Mouse (Mus musculus): ENCODE measurements around the gene Pax5. TPM values are rescaled to one million over a fixed set of nuclear protein-coding genes. Genes with fewer than 3 reads are reported as not detected.

Pax5 gene
- polyA plus RNA-seq, 1 experiment: not detected

DNA sequence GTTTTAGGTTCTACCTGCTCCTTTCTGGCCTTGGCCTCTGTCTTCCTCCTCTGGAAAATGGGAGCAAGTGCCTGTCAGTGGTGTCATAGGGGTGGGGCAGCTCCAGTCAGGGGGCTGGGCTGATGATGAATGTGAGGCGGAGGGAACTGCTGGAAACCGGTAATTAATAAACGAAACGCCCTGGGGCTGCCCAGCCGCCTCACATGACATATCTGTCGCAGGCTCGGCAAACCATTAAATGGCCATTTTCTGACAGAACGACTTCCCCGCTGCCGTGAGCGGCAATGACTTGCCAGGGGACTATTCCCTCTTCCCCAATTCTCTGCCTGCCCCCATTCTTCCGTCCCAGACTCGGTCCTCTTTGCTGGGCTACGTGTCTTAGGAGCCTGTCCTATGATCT is 202.4 kb downstream of the Pax5 start:
- H3K27me3 ChIP-seq (ENCODE audit: control insufficient read depth, insufficient read depth, insufficient read length): peaks cover 14% of the 10 kb centered on the region
- no peaks in the 10 kb centered on the region for H3K79me3 ChIP-seq (ENCODE audit: low read depth)
- H3K4me3 ChIP-seq (ENCODE audit: insufficient read depth, poor library complexity, severe bottlenecking): no peak overlapping the region
- TF ChIP-seq CEBPB (IDR thresholded peaks at IDR 0.05; ENCODE audit: low read depth) (no peak), FOSL1 (IDR thresholded peaks at IDR 0.05; ENCODE audit: insufficient read depth, low read length, poor library complexity, severe bottlenecking) (no peak)
- H3K36me3 ChIP-seq (ENCODE audit: control insufficient read depth, insufficient read depth): no peaks in the 10 kb centered on the region
- no peaks in the 10 kb centered on the region for H3K79me2 ChIP-seq (ENCODE audit: control insufficient read depth, insufficient read depth)
- no peak overlapping the region for H3ac ChIP-seq (ENCODE audit: control insufficient read depth, insufficient read length, low read depth)

DNA sequence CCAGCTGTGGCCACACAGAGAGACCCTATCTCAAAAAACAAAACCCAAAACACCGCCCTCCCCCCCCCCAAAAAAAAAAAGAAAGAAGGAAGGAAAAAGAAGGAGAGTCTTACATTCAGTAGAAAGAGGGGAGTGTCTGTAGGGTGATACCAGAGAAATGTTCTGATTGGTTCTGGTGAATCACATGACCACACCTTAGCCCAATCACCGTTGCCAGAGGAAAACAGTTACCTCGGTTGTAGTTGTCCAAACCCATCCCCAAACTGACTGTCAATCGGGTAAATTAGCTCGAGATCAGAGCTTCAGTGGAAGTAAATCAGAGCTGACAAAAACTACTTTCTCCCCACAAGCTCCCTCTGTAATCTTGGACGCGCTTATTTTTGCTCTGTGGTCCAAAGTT is 205.3 kb downstream of the Pax5 start:
- Histone ChIP-seq H3K79me2 (ENCODE audit: control insufficient read depth, insufficient read depth) (no peaks in the 10 kb centered on the region), H3K79me3 (ENCODE audit: low read depth) (no peaks in the 10 kb centered on the region), H3ac (ENCODE audit: control insufficient read depth, insufficient read length, low read depth) (no peak overlapping the region), H3K36me3 (ENCODE audit: control insufficient read depth, insufficient read depth) (no peaks in the 10 kb centered on the region), H3K27me3 (ENCODE audit: control insufficient read depth, insufficient read depth, insufficient read length) (peaks cover 18% of the 10 kb centered on the region), H3K4me3 (ENCODE audit: insufficient read depth, poor library complexity, severe bottlenecking) (no peak overlapping the region)
- peak; percentile 36 for TF ChIP-seq USF1 (IDR thresholded peaks at IDR 0.05; ENCODE audit: low read depth)
- no peak for TF ChIP-seq CTCF (IDR thresholded peaks at IDR 0.05; ENCODE audit: control insufficient read depth, insufficient read depth, insufficient read length)

- H3K79me3 ChIP-seq (ENCODE audit: low read depth): no peaks in the 10 kb centered on the region
- H3K79me2 ChIP-seq (ENCODE audit: control insufficient read depth, insufficient read depth): no peaks in the 10 kb centered on the region
- TF ChIP-seq CTCF (IDR thresholded peaks at IDR 0.05; ENCODE audit: control insufficient read depth, insufficient read depth, insufficient read length): no peak
- no peak for TF ChIP-seq FOSL1 (IDR thresholded peaks at IDR 0.05; ENCODE audit: insufficient read depth, low read length, poor library complexity, severe bottlenecking)
- TF ChIP-seq MAX (IDR thresholded peaks at IDR 0.05): no peak
- H3K27me3 ChIP-seq (ENCODE audit: control insufficient read depth, insufficient read depth, insufficient read length): peaks cover 15% of the 10 kb centered on the region
- H3K4me3 ChIP-seq (ENCODE audit: insufficient read depth, poor library complexity, severe bottlenecking): no peak overlapping the region
- no peak overlapping the region for H3ac ChIP-seq (ENCODE audit: control insufficient read depth, insufficient read length, low read depth)
- no peaks in the 10 kb centered on the region for H3K36me3 ChIP-seq (ENCODE audit: control insufficient read depth, insufficient read depth)
Observed at GRCm38 (mm10) chr4:44502196-44502867, 208.0 kb downstream of the Pax5 start.

- no peak overlapping the region for H3K4me3 ChIP-seq (ENCODE audit: insufficient read depth, poor library complexity, severe bottlenecking)
Observed at GRCm38 (mm10) chr4:44498156-44498555, 212.1 kb downstream of the Pax5 start.

DNA sequence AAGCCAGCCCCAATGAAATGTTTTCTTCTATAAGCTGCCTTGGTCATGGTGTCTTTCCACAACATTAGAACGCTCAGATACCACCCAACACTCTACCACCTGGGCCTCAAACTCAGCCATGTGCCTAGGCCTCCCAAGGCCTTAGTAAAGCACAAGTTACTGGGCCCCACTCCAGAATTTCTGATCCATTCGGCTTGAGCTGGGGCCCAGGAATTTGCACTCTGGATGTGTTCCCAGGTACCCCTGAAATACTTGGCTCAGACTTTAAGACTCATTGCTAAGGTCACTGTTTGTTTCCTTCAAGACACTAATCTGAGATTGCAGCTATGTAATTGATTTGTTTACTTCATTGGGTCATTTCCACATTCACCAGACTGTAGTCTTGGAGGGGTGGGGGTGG is 214.5 kb downstream of the Pax5 start:
- no peak for TF ChIP-seq MYOG (IDR thresholded peaks at IDR 0.05; ENCODE audit: control insufficient read depth, extremely low read depth, insufficient read length)
- no peak for TF ChIP-seq CTCF (IDR thresholded peaks at IDR 0.05; ENCODE audit: control insufficient read depth, insufficient read depth, insufficient read length)
- TF ChIP-seq MYOD1 (IDR thresholded peaks at IDR 0.05; ENCODE audit: control insufficient read depth, insufficient read length, low read depth): no peak
- no peak for TF ChIP-seq FOSL1 (IDR thresholded peaks at IDR 0.05; ENCODE audit: insufficient read depth, low read length, poor library complexity, severe bottlenecking)
- TF ChIP-seq MAX (IDR thresholded peaks at IDR 0.05): no peak
- TF ChIP-seq USF1 (IDR thresholded peaks at IDR 0.05; ENCODE audit: low read depth): no peak
- TF ChIP-seq CEBPB (IDR thresholded peaks at IDR 0.05; ENCODE audit: low read depth): no peak
- no peak overlapping the region for H3ac ChIP-seq (ENCODE audit: control insufficient read depth, insufficient read length, low read depth)
- no peaks in the 10 kb centered on the region for H3K79me3 ChIP-seq (ENCODE audit: low read depth)
- no peak overlapping the region for H3K4me3 ChIP-seq (ENCODE audit: insufficient read depth, poor library complexity, severe bottlenecking)
- no peaks in the 10 kb centered on the region for H3K79me2 ChIP-seq (ENCODE audit: control insufficient read depth, insufficient read depth)
- H3K36me3 ChIP-seq (ENCODE audit: control insufficient read depth, insufficient read depth): no peaks in the 10 kb centered on the region
- H3K27me3 ChIP-seq (ENCODE audit: control insufficient read depth, insufficient read depth, insufficient read length): peaks cover 36% of the 10 kb centered on the region

More at GRCm38 (mm10) chr4:44498156-44498555, 212.1 kb downstream of the Pax5 start:
- H3K27me3 ChIP-seq (ENCODE audit: control insufficient read depth, insufficient read depth, insufficient read length): peaks cover 20% of the 10 kb centered on the region
- no peaks in the 10 kb centered on the region for H3K36me3 ChIP-seq (ENCODE audit: control insufficient read depth, insufficient read depth)
- no peaks in the 10 kb centered on the region for H3K79me2 ChIP-seq (ENCODE audit: control insufficient read depth, insufficient read depth)
- no peak for TF ChIP-seq MYOD1 (IDR thresholded peaks at IDR 0.05; ENCODE audit: control insufficient read depth, insufficient read length, low read depth)
- no peaks in the 10 kb centered on the region for H3K79me3 ChIP-seq (ENCODE audit: low read depth)
- no peak overlapping the region for H3ac ChIP-seq (ENCODE audit: control insufficient read depth, insufficient read length, low read depth)

- H3K27me3 ChIP-seq (ENCODE audit: control insufficient read depth, insufficient read depth, insufficient read length): peaks cover 38% of the 10 kb centered on the region
- no peaks in the 10 kb centered on the region for H3K79me3 ChIP-seq (ENCODE audit: low read depth)
- no peak for TF ChIP-seq FOSL1 (IDR thresholded peaks at IDR 0.05; ENCODE audit: insufficient read depth, low read length, poor library complexity, severe bottlenecking)
- no peak for TF ChIP-seq USF1 (IDR thresholded peaks at IDR 0.05; ENCODE audit: low read depth)
- no peaks in the 10 kb centered on the region for H3K79me2 ChIP-seq (ENCODE audit: control insufficient read depth, insufficient read depth)
- no peak overlapping the region for H3K4me3 ChIP-seq (ENCODE audit: insufficient read depth, poor library complexity, severe bottlenecking)
- no peak overlapping the region for H3ac ChIP-seq (ENCODE audit: control insufficient read depth, insufficient read length, low read depth)
- no peaks in the 10 kb centered on the region for H3K36me3 ChIP-seq (ENCODE audit: control insufficient read depth, insufficient read depth)
Observed at GRCm38 (mm10) chr4:44493756-44494155, 216.5 kb downstream of the Pax5 start.

- peaks cover 46% of the 10 kb centered on the region for H3K27me3 ChIP-seq (ENCODE audit: control insufficient read depth, insufficient read depth, insufficient read length)
- no peaks in the 10 kb centered on the region for H3K36me3 ChIP-seq (ENCODE audit: control insufficient read depth, insufficient read depth)
- no peak for TF ChIP-seq MAX (IDR thresholded peaks at IDR 0.05)
- no peak for TF ChIP-seq MYOD1 (IDR thresholded peaks at IDR 0.05; ENCODE audit: control insufficient read depth, insufficient read length, low read depth)
- no peak for TF ChIP-seq FOSL1 (IDR thresholded peaks at IDR 0.05; ENCODE audit: insufficient read depth, low read length, poor library complexity, severe bottlenecking)
- no peak for TF ChIP-seq CEBPB (IDR thresholded peaks at IDR 0.05; ENCODE audit: low read depth)
- TF ChIP-seq USF1 (IDR thresholded peaks at IDR 0.05; ENCODE audit: low read depth): no peak
- no peak for TF ChIP-seq MYOG (IDR thresholded peaks at IDR 0.05; ENCODE audit: control insufficient read depth, extremely low read depth, insufficient read length)
- no peak for TF ChIP-seq CTCF (IDR thresholded peaks at IDR 0.05; ENCODE audit: control insufficient read depth, insufficient read depth, insufficient read length)
- H3K79me2 ChIP-seq (ENCODE audit: control insufficient read depth, insufficient read depth): no peaks in the 10 kb centered on the region
- no peaks in the 10 kb centered on the region for H3K79me3 ChIP-seq (ENCODE audit: low read depth)
- no peak overlapping the region for H3K4me3 ChIP-seq (ENCODE audit: insufficient read depth, poor library complexity, severe bottlenecking)
- no peak overlapping the region for H3ac ChIP-seq (ENCODE audit: control insufficient read depth, insufficient read length, low read depth)
Observed at GRCm38 (mm10) chr4:44490872-44491271, 219.4 kb downstream of the Pax5 start.
